Mouse (Mus musculus) CH12.LX (cell line): ENCODE measurements around the gene Sf3b4.

Experiments
- CTCF ChIP-seq, 2 experiments: IDR thresholded peaks in 1 of 2; conservative IDR thresholded peaks in 1 of 2; 2 replicates each; pipeline ENCODE4 v1.5.1; 2011 to 2012; ENCODE audit warnings: low read depth in 2 of 2, low read length in 2 of 2, improper control_type of control experiment in 1 of 2, inconsistent platforms in 1 of 2, mild to moderate bottlenecking in 1 of 2, moderate library complexity in 1 of 2
- ELF1 ChIP-seq: IDR thresholded peaks from 2 replicates; pipeline ENCODE4 v1.6.1; 2014; ENCODE audit warnings: low read depth, mild to moderate bottlenecking, inconsistent platforms, low read length, improper control_type of control experiment
- MAZ ChIP-seq: IDR thresholded peaks from 2 replicates; pipeline ENCODE4 v1.6.1; 2012; ENCODE audit warnings: low read depth, mild to moderate bottlenecking, inconsistent platforms, low read length, improper control_type of control experiment, moderate library complexity
- POLR2A ChIP-seq: IDR thresholded peaks from 2 replicates; pipeline ENCODE4 v1.6.1; 2011; ENCODE audit warnings: low read depth, mild to moderate bottlenecking, improper control_type of control experiment, low read length
- SMC3 ChIP-seq: IDR thresholded peaks from 2 replicates; pipeline ENCODE4 v1.6.1; 2011; ENCODE audit warnings: low read depth, low read length, improper control_type of control experiment

DNA sequence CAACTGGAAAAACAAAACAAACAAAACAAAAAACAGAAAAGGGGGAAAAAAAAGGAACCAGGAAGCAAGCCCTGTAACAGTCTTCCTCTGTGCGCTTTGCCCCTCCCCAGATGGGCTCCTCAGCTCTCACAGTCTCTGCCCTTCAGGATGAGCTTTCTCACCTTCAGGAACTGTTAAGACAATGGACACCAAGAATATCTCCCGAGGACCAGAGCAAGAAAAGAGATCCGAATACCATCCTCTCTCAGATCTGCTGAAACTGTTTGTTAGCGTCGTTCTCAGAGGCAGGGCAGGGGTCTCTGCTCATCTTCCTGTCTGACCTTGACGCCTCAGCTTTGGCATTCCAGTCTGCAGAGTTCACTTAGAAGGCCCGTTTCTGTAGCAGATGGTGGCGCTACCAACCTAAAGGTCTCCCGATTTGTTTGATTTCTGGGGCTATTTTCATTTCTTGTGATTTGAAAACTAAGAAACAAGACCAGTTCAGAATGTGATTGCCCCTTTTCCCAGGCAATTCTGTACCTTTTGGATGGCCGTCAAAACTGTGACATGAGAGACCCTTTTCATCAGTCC lies 1.1 kb upstream of the Sf3b4 start:
- TF ChIP-seq MAZ (no peak), CTCF (conservative IDR thresholded peaks at IDR 0.05 in 1 of 2, IDR thresholded peaks at IDR 0.05 in 1 of 2; ENCODE audit: low read depth in 2 of 2, low read length in 2 of 2) (peak in 1 of 2 experiments; percentile 11; a peak in 1 of 4 replicates), SMC3 (no peak), ELF1 (no peak), POLR2A (peak; percentile 35)
